Mouse (Mus musculus): Measurements from ENCODE around the gene Rnase4.

GRCm38 (mm10) chr14:51131086-51131815 lies 40.4 kb downstream of the Rnase4 start:
- no peak for TF ChIP-seq CTCF (IDR thresholded peaks at IDR 0.05)
- TF ChIP-seq POLR2A (IDR thresholded peaks at IDR 0.05; ENCODE audit: insufficient read depth, low read depth, low read length) = no peak
